Mouse (Mus musculus) bone marrow macrophage, adult 2 months (primary cell): ENCODE results near the gene Lsamp.

Experiments used
- CTCF ChIP-seq: IDR thresholded peaks from 2 replicates; pipeline ENCODE4 v1.5.1; 2012; ENCODE audit warnings: low read depth, mild to moderate bottlenecking, low read length, moderate library complexity
- POLR2A ChIP-seq: IDR thresholded peaks from 2 replicates; pipeline ENCODE4 v1.6.1; 2012; ENCODE audit warnings: mild to moderate bottlenecking, low read depth, low read length, borderline replicate concordance

GRCm38 (mm10) chr16:42004166-42004565 is 2020.0 kb downstream of the Lsamp start:
- no peak for TF ChIP-seq CTCF
- no peak for TF ChIP-seq POLR2A
